Mouse (Mus musculus): Measurements from ENCODE around the gene Abcg8. TPM values are rescaled to one million over a fixed set of nuclear protein-coding genes. Genes with fewer than 3 reads are reported as not detected.
A peak's percentile ranks its signal among the peaks of the same experiment; 100 is the strongest.

The Abcg8 gene
- polyA plus RNA-seq (2014; fragmentation: Nextera tagmentation; extraction: Ambion mirVana) = 0.09 TPM in 1 of 2 replicates, not detected in the other

DNA sequence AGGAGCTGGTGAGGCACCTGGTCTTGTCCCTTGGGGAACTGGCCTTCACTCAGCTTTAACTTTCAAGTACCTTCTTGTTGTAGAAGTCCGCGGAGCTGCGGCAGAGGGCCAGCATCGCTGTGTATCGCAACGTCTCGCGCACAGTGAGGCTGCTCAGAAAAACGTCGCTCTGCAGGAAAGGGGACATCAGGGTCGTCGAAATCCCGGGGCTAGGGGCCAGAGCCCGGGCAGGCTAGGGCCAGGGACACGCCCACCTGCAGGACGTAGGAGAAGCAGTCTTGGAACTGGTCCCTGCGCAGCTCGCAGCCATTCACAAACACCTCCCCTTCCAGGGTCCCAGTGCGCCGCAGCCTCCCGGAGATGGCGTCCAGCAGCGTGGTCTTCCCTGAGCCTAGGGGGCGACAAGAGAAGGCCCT lies at the start of gene Abcg8:
Abcg8 (plus strand) TSS at position 352 of the 416 bp plus-strand sequence.
- Histone ChIP-seq H3K9ac (ENCODE audit: low read length) (peak within 1 kb of the TSS; percentile 35), H3K36me3 (ENCODE audit: control insufficient read depth, insufficient read depth, low read length) (no peaks in the 10 kb centered on the region), H3K4me3 (ENCODE audit: low read depth, low read length) (peak within 1 kb of the TSS; percentile 36), H3K4me1 (replicated peaks; ENCODE audit: control insufficient read depth, insufficient read depth, low read length) (peaks cover 8% of the 10 kb centered on the region), H3K27ac (ENCODE audit: low read depth) (no peak within 1 kb of the TSS), H3K9me3 (ENCODE audit: control insufficient read depth, low read length) (no peaks in the 10 kb centered on the region), H3K4me2 (ENCODE audit: low read length) (peak within 1 kb of the TSS; percentile 74), H3K27me3 (replicated peaks; ENCODE audit: control insufficient read depth, insufficient read depth, low read length) (no peaks in the 10 kb centered on the region; the same call in 1 of the 2 replicates)
- DNase-seq (ENCODE audit: low spot score) = peak; percentile 74
- WGBS = 4% methylated on average over 24 of the region's 24 CpGs
- no peak for ATAC-seq (replicated peaks; ENCODE audit: low FRiP score, low TSS enrichment, low read depth)

DNA sequence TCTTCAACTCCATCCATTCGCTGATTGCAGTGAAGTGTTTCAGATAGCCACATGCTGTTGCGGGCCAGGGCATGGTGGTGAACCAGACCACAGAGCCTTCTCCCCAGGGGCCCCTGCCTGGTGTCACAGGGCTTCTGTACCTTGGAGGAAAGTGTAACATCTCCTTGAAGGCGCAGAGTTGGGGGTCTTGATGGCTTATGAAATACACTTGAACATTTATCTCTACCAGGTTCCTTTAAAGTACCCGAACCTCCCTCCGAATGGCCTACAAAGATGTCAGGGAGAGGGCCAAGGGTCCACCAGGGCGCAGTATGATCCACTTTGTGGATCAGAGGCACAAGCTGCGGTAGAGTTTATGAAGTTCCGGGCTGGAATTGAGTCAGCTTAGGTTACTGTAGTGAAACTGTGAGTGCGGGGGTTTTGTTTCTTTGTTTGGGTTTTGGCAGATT lies 49.2 kb upstream of the Abcg8 start:
- no peaks in the 10 kb centered on the region for H3K27me3 ChIP-seq (replicated peaks; ENCODE audit: control insufficient read depth, insufficient read depth, low read length)
- peak overlapping the region; percentile 40; the same call in 1 of the 2 replicates for H3K27ac ChIP-seq (ENCODE audit: low read depth)
- peak overlapping the region; percentile 61 for H3K4me3 ChIP-seq (ENCODE audit: low read depth, low read length)
- 23% methylated on average over 9 of the region's 9 CpGs for WGBS
- H3K9me3 ChIP-seq (ENCODE audit: control insufficient read depth, low read length) = 0 out of 2 replicates have a peak, but pooled peaks cover 2% of the 10 kb centered on the region
- ATAC-seq (replicated peaks; ENCODE audit: low FRiP score, low TSS enrichment, low read depth) (peak; percentile 41), DNase-seq (ENCODE audit: low spot score) (no peak)
- peaks cover 4% of the 10 kb centered on the region; the same call in 1 of the 2 replicates for H3K36me3 ChIP-seq (ENCODE audit: control insufficient read depth, insufficient read depth, low read length)
- peak overlapping the region; percentile 47 for H3K9ac ChIP-seq (ENCODE audit: low read length)
- peaks cover 6% of the 10 kb centered on the region; the same call in 1 of the 2 replicates for H3K4me1 ChIP-seq (replicated peaks; ENCODE audit: control insufficient read depth, insufficient read depth, low read length)
- H3K4me2 ChIP-seq (ENCODE audit: low read length) = peak overlapping the region; percentile 58

DNA sequence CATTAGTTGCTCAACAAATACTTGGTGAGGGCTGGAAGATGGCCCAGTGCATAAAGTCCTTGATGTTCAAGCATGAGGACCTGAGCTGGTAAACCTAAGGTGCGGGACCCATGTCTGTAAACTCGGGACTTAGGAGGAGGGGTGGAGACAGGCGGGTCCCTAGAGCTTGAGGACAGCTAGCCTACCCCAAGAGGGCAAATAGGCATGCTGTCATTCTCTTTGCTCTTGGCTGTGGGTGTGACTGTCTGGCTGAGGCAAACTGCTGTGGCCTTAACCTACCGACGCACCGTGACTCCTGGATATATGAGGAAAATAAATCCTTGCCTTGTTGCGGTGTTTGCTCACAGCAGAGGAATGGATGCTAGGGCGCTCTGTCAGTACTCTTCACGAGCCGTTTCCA lies 48.4 kb upstream of the Abcg8 start:
- no peak overlapping the region for H3K4me3 ChIP-seq (ENCODE audit: low read depth, low read length)
- peaks cover 6% of the 10 kb centered on the region; the same call in 1 of the 2 replicates for H3K4me1 ChIP-seq (replicated peaks; ENCODE audit: control insufficient read depth, insufficient read depth, low read length)
- DNase-seq (ENCODE audit: low spot score) (no peak), ATAC-seq (replicated peaks; ENCODE audit: low FRiP score, low TSS enrichment, low read depth) (no peak)
- H3K4me2 ChIP-seq (ENCODE audit: low read length) = 0 out of 2 replicates have a peak overlapping the region, but pooled peaks have one; percentile 58
- H3K9ac ChIP-seq (ENCODE audit: low read length) = no peak overlapping the region
- H3K36me3 ChIP-seq (ENCODE audit: control insufficient read depth, insufficient read depth, low read length) = peaks cover 11% of the 10 kb centered on the region
- H3K27me3 ChIP-seq (replicated peaks; ENCODE audit: control insufficient read depth, insufficient read depth, low read length) = no peaks in the 10 kb centered on the region
- 0 out of 2 replicates have a peak, but pooled peaks cover 2% of the 10 kb centered on the region for H3K9me3 ChIP-seq (ENCODE audit: control insufficient read depth, low read length)
- no peak overlapping the region for H3K27ac ChIP-seq (ENCODE audit: low read depth)
- WGBS = 86% methylated on average over 10 of the region's 10 CpGs

DNA sequence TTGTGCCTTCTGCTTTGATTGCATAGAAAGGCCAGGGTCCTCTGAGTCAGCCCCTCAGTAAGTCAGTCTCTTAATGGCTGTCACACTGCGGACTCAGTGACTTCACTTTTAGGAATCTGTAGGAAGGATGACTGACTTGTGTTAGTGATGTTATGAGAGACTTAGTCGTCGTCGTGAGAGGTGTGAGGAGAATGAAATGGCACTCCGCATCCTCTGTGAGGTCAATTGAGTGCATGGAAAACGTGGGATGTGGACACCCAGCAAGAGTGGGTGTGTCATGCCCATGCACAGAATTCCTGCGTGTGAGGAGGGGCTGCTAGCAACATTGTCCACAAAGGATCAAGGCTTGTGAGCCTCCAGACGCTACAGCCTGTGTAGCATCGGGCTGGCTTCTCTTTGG lies 47.5 kb upstream of the Abcg8 start:
- Histone ChIP-seq H3K36me3 (ENCODE audit: control insufficient read depth, insufficient read depth, low read length) (peaks cover 11% of the 10 kb centered on the region), H3K4me2 (ENCODE audit: low read length) (no peak overlapping the region), H3K4me1 (replicated peaks; ENCODE audit: control insufficient read depth, insufficient read depth, low read length) (peaks cover 6% of the 10 kb centered on the region; the same call in 1 of the 2 replicates), H3K27ac (ENCODE audit: low read depth) (no peak overlapping the region), H3K4me3 (ENCODE audit: low read depth, low read length) (no peak overlapping the region), H3K9ac (ENCODE audit: low read length) (no peak overlapping the region), H3K27me3 (replicated peaks; ENCODE audit: control insufficient read depth, insufficient read depth, low read length) (no peaks in the 10 kb centered on the region), H3K9me3 (ENCODE audit: control insufficient read depth, low read length) (no peaks in the 10 kb centered on the region)
- DNase-seq (ENCODE audit: low spot score) (no peak), ATAC-seq (replicated peaks; ENCODE audit: low FRiP score, low TSS enrichment, low read depth) (no peak)
- WGBS = 80% methylated on average over 9 of the region's 9 CpGs

DNA sequence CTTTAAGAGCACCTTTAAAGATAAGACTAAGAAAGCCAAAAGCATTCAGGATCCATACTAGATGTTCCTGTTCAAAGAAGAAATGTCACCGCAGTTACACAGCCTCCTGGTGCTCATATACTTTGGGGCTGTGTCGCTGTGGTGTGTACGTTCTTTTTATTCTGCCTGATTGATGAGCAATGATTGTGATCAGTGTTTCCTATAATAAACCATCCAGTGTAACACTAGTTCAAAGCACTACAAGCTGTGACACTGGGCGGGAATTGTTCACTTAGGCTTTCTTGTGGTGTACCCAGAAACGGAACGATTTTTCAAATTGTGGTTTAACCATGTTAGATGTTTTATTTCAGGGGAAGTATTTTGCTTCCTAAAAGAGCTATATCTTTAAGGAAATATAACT lies 44.3 kb upstream of the Abcg8 start:
- Histone ChIP-seq H3K4me1 (replicated peaks; ENCODE audit: control insufficient read depth, insufficient read depth, low read length) (peaks cover 5% of the 10 kb centered on the region; the same call in 1 of the 2 replicates), H3K27ac (ENCODE audit: low read depth) (no peak overlapping the region), H3K9ac (ENCODE audit: low read length) (no peak overlapping the region), H3K27me3 (replicated peaks; ENCODE audit: control insufficient read depth, insufficient read depth, low read length) (no peaks in the 10 kb centered on the region), H3K4me3 (ENCODE audit: low read depth, low read length) (no peak overlapping the region), H3K4me2 (ENCODE audit: low read length) (no peak overlapping the region), H3K36me3 (ENCODE audit: control insufficient read depth, insufficient read depth, low read length) (peaks cover 15% of the 10 kb centered on the region), H3K9me3 (ENCODE audit: control insufficient read depth, low read length) (no peaks in the 10 kb centered on the region)
- DNase-seq (ENCODE audit: low spot score) (no peak), ATAC-seq (replicated peaks; ENCODE audit: low FRiP score, low TSS enrichment, low read depth) (no peak)
- 87% methylated on average over 6 of the region's 6 CpGs for WGBS

DNA sequence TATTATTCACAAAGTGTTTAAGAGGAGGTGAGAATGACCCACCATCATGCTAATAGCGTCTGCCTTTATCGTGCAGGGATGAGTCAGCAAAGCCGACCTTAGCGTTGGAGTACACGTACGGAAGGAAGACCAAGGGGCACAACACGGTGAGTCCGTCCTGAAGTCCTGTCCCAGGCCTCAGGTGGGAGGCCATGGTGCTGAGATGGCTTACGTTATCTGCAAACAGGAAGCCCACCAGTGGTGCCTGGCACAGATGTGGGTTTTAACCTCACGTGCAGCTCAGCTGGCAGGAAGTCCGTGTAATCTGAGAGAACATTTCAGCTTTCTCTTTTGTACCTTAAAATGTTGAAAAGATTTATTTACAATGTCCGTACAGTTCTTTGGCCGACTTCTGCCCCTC lies 42.7 kb upstream of the Abcg8 start:
- Histone ChIP-seq H3K4me2 (ENCODE audit: low read length) (no peak overlapping the region), H3K4me3 (ENCODE audit: low read depth, low read length) (no peak overlapping the region), H3K27ac (ENCODE audit: low read depth) (no peak overlapping the region), H3K4me1 (replicated peaks; ENCODE audit: control insufficient read depth, insufficient read depth, low read length) (no peaks in the 10 kb centered on the region), H3K36me3 (ENCODE audit: control insufficient read depth, insufficient read depth, low read length) (peaks cover 15% of the 10 kb centered on the region), H3K27me3 (replicated peaks; ENCODE audit: control insufficient read depth, insufficient read depth, low read length) (no peaks in the 10 kb centered on the region), H3K9me3 (ENCODE audit: control insufficient read depth, low read length) (no peaks in the 10 kb centered on the region), H3K9ac (ENCODE audit: low read length) (no peak overlapping the region)
- DNase-seq (ENCODE audit: low spot score) = no peak
- 78% methylated on average over 13 of the region's 13 CpGs for WGBS
- no peak for ATAC-seq (replicated peaks; ENCODE audit: low FRiP score, low TSS enrichment, low read depth)

DNA sequence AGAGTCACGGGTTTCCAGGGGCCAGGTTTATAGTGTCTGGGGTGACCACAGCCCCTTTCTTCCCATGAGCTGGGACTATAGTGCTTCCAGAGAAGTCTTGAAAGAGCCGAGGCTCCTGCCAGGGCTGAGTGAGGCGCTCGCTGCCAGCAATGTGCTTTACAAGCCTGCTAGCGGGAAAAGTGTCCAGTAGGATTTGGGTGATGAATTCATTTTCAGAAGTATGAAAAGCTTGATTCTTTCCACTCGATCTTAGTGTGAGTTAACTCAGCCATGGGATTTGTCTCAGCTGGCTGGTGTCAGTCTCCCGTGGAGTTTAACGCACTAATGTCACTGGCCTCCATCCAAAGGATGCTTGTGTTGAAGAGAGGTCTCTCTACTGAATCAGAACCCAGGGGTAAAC lies 39.8 kb upstream of the Abcg8 start:
- no peaks in the 10 kb centered on the region for H3K9me3 ChIP-seq (ENCODE audit: control insufficient read depth, low read length)
- H3K36me3 ChIP-seq (ENCODE audit: control insufficient read depth, insufficient read depth, low read length) = peaks cover 15% of the 10 kb centered on the region
- no peaks in the 10 kb centered on the region for H3K27me3 ChIP-seq (replicated peaks; ENCODE audit: control insufficient read depth, insufficient read depth, low read length)
- DNase-seq (ENCODE audit: low spot score) (no peak), ATAC-seq (replicated peaks; ENCODE audit: low FRiP score, low TSS enrichment, low read depth) (no peak)
- H3K4me3 ChIP-seq (ENCODE audit: low read depth, low read length) = no peak overlapping the region
- WGBS = 56% methylated on average over 8 of the region's 8 CpGs
- no peak overlapping the region for H3K4me2 ChIP-seq (ENCODE audit: low read length)
- no peaks in the 10 kb centered on the region for H3K4me1 ChIP-seq (replicated peaks; ENCODE audit: control insufficient read depth, insufficient read depth, low read length)
- H3K27ac ChIP-seq (ENCODE audit: low read depth) = no peak overlapping the region
- H3K9ac ChIP-seq (ENCODE audit: low read length) = no peak overlapping the region

DNA sequence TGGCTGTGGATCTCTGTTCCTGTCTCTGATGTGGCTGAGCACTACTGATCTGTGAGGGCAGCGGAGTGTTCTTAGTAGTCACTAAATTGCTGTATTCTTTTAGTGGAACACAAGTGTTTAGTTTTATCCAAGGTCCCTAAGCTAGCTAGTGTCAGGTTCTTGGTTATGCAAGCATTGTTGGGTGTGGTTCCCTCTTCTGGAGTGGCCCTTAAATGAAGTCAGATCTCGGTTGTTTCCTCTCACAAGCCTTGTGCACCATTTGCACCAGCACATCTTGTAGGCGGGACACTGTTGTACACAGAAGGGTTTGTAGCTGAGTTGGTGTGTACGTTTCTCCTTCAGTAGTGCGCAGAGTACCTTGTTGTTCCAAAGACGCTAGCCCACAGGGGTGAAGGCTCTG lies 38.1 kb upstream of the Abcg8 start:
- no peak overlapping the region for H3K27ac ChIP-seq (ENCODE audit: low read depth)
- 0 out of 2 replicates have a peak, but pooled peaks cover 4% of the 10 kb centered on the region for H3K36me3 ChIP-seq (ENCODE audit: control insufficient read depth, insufficient read depth, low read length)
- 92% methylated on average over 6 of the region's 6 CpGs for WGBS
- DNase-seq (ENCODE audit: low spot score) (no peak), ATAC-seq (replicated peaks; ENCODE audit: low FRiP score, low TSS enrichment, low read depth) (no peak)
- H3K27me3 ChIP-seq (replicated peaks; ENCODE audit: control insufficient read depth, insufficient read depth, low read length) = no peaks in the 10 kb centered on the region
- no peak overlapping the region for H3K4me2 ChIP-seq (ENCODE audit: low read length)
- H3K9me3 ChIP-seq (ENCODE audit: control insufficient read depth, low read length) = no peaks in the 10 kb centered on the region
- H3K9ac ChIP-seq (ENCODE audit: low read length) = no peak overlapping the region
- H3K4me1 ChIP-seq (replicated peaks; ENCODE audit: control insufficient read depth, insufficient read depth, low read length) = 0 out of 2 replicates have a peak, but pooled peaks cover 5% of the 10 kb centered on the region
- no peak overlapping the region for H3K4me3 ChIP-seq (ENCODE audit: low read depth, low read length)

DNA sequence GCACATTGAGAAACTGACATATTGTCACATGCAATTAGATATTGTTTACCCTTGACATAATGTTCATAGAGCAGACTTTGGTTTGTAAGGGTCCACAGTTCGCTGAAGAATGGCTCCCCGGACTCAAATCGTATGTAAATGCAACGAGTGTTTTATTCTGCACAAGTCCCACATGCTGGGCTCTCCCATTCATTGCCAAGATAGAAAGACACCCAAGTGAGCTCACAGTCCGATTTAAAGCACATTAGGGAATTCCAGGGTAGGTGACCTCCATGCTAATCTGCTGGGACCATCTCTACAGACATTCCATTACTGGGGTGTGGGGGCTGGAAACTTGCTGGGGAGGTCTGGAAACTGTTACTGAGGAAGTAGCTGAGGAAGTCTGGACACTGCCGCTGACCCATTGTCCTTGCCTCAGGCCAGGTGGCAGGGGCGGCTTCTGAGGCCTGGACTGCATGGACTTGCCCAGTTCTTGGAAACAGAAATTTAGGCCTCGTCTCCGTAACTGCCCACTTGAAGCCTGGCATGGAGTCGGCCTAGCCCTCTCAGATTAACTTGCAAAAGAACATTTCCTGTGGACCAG lies 36.2 kb upstream of the Abcg8 start:
- 0 out of 2 replicates have a peak, but pooled peaks cover 4% of the 10 kb centered on the region for H3K36me3 ChIP-seq (ENCODE audit: control insufficient read depth, insufficient read depth, low read length)
- ATAC-seq (replicated peaks; ENCODE audit: low FRiP score, low TSS enrichment, low read depth) = no peak
- peaks cover 10% of the 10 kb centered on the region; the same call in 1 of the 2 replicates for H3K4me1 ChIP-seq (replicated peaks; ENCODE audit: control insufficient read depth, insufficient read depth, low read length)
- no peak overlapping the region for H3K4me3 ChIP-seq (ENCODE audit: low read depth, low read length)
- H3K9me3 ChIP-seq (ENCODE audit: control insufficient read depth, low read length) = no peaks in the 10 kb centered on the region
- no peak overlapping the region for H3K9ac ChIP-seq (ENCODE audit: low read length)
- 75% methylated on average over 10 of the region's 10 CpGs for WGBS
- H3K27ac ChIP-seq (ENCODE audit: low read depth) = no peak overlapping the region
- no peak for DNase-seq (ENCODE audit: low spot score)
- H3K27me3 ChIP-seq (replicated peaks; ENCODE audit: control insufficient read depth, insufficient read depth, low read length) = no peaks in the 10 kb centered on the region
- H3K4me2 ChIP-seq (ENCODE audit: low read length) = no peak overlapping the region

Data from intestine, embryonic 14.5 days (tissue).